Mouse (Mus musculus): ENCODE measurements around the gene Fgfr2. TPM values are rescaled to one million over a fixed set of nuclear protein-coding genes. Genes with fewer than 3 reads are reported as not detected.
A peak's percentile ranks its signal among the peaks of the same experiment; 100 is the strongest.

Gene Fgfr2
- polyA plus RNA-seq, 1 experiment from 2014 or later: 93.6 TPM

GRCm38 (mm10) chr7:130129359-130129960, 2993.7 kb downstream of the Fgfr2 start:
- Histone ChIP-seq H3K27me3 (ENCODE audit: control insufficient read depth, insufficient read depth, low read length) (no peaks in the 10 kb centered on the region), H3K4me2 (ENCODE audit: low read depth, low read length, severe bottlenecking) (no peak overlapping the region), H3K4me1 (replicated peaks; ENCODE audit: control insufficient read depth, insufficient read depth, low read length) (no peaks in the 10 kb centered on the region; the same call in 1 of the 2 replicates), H3K9me3 (ENCODE audit: control insufficient read depth, low read length) (no peaks in the 10 kb centered on the region), H3K36me3 (ENCODE audit: control insufficient read depth, insufficient read depth, low read length) (no peaks in the 10 kb centered on the region), H3K4me3 (ENCODE audit: low read depth, low read length) (no peak overlapping the region), H3K9ac (ENCODE audit: low read length) (no peak overlapping the region), H3K27ac (ENCODE audit: low read depth, low read length) (no peak overlapping the region)
- ATAC-seq (replicated peaks; ENCODE audit: low FRiP score) (no peak), DNase-seq (ENCODE audit: low spot score) (peak; percentile 56)
- WGBS: 31% methylated on average over 16 of the region's 16 CpGs

DNA sequence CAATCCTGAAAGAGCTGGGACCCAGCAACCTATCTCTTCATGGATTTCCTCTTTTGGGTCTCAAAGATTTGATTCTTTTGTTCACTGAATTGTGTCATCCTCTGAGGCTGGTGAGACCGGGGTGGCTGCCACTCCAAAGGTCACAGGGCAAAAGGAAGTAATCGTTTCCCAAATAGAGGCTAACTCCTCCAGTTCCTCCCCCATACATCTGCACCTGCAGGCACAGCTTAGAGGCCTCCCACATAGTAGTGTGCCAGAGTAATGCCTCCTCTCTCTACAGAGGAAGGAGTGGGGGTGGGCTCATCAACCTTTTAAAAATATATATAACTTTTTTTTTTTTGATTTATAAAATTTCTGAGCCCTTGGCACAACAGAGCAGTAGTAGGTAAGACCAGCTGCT, 3001.6 kb downstream of the Fgfr2 start:
- no peak overlapping the region for H3K9ac ChIP-seq (ENCODE audit: low read length)
- H3K4me1 ChIP-seq (replicated peaks; ENCODE audit: control insufficient read depth, insufficient read depth, low read length): peaks cover 4% of the 10 kb centered on the region; the same call in 1 of the 2 replicates
- WGBS: 19% methylated on average over 2 of the region's 2 CpGs
- no peak overlapping the region for H3K4me3 ChIP-seq (ENCODE audit: low read depth, low read length)
- H3K27me3 ChIP-seq (ENCODE audit: control insufficient read depth, insufficient read depth, low read length): no peaks in the 10 kb centered on the region
- H3K9me3 ChIP-seq (ENCODE audit: control insufficient read depth, low read length): no peaks in the 10 kb centered on the region
- H3K36me3 ChIP-seq (ENCODE audit: control insufficient read depth, insufficient read depth, low read length): no peaks in the 10 kb centered on the region
- ATAC-seq (replicated peaks; ENCODE audit: low FRiP score) (no peak), DNase-seq (ENCODE audit: low spot score) (no peak)
- H3K4me2 ChIP-seq (ENCODE audit: low read depth, low read length, severe bottlenecking): no peak overlapping the region
- H3K27ac ChIP-seq (ENCODE audit: low read depth, low read length): no peak overlapping the region

DNA sequence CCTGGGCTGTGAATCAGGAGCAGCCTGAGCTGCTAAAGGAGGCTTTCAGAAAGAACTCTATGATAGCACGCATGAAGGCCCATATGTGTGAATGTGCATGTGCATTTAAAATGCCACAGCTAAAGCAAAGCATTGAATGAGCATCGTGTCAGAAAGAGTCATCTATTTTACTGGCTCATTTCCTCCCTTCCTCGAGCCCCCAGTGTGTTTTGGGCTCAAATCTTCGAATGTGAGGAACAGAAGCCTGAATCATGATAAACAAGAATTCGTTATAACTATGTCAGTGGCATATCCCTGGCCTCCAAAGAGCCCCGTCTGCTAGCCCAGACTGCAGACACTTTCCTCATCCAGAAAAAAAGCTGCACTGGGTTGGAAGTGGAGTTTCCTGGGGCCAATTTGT, 3003.7 kb downstream of the Fgfr2 start:
- ATAC-seq (replicated peaks; ENCODE audit: low FRiP score) (no peak), DNase-seq (ENCODE audit: low spot score) (no peak)
- Histone ChIP-seq H3K4me3 (ENCODE audit: low read depth, low read length) (no peak overlapping the region), H3K4me1 (replicated peaks; ENCODE audit: control insufficient read depth, insufficient read depth, low read length) (peaks cover 4% of the 10 kb centered on the region; the same call in 1 of the 2 replicates), H3K27me3 (ENCODE audit: control insufficient read depth, insufficient read depth, low read length) (no peaks in the 10 kb centered on the region), H3K9ac (ENCODE audit: low read length) (no peak overlapping the region), H3K4me2 (ENCODE audit: low read depth, low read length, severe bottlenecking) (no peak overlapping the region), H3K9me3 (ENCODE audit: control insufficient read depth, low read length) (no peaks in the 10 kb centered on the region), H3K27ac (ENCODE audit: low read depth, low read length) (no peak overlapping the region), H3K36me3 (ENCODE audit: control insufficient read depth, insufficient read depth, low read length) (no peaks in the 10 kb centered on the region)
- 59% methylated on average over 6 of the region's 6 CpGs for WGBS

DNA sequence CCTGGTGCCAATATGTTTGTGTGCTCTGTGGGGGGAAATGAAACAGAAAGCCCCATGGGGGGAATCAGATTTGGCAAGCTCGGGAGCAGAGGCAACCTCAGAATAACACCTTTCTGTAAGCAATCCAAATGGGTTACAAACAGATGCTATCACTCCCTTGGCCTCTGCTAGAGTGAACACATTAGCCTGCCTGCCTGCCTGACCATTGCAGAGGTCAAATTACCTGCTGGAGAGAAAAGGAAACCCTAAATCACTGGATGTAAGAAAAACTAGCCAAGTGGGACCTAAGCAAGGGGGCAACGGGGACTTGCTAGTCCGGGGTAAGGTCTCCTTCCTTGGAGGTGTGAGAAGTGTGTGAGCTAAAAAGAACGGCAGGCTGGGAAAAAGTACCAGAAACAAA, 3004.4 kb downstream of the Fgfr2 start:
- WGBS: 52% methylated on average over 4 of the region's 4 CpGs
- ATAC-seq (replicated peaks; ENCODE audit: low FRiP score): no peak
- no peak for DNase-seq (ENCODE audit: low spot score)

GRCm38 (mm10) chr7:130117466-130118123, 3005.6 kb downstream of the Fgfr2 start:
- peaks cover 4% of the 10 kb centered on the region; the same call in 1 of the 2 replicates for H3K4me1 ChIP-seq (replicated peaks; ENCODE audit: control insufficient read depth, insufficient read depth, low read length)
- H3K9me3 ChIP-seq (ENCODE audit: control insufficient read depth, low read length): no peaks in the 10 kb centered on the region
- ATAC-seq (replicated peaks; ENCODE audit: low FRiP score) (no peak), DNase-seq (ENCODE audit: low spot score) (no peak)
- H3K4me3 ChIP-seq (ENCODE audit: low read depth, low read length): no peak overlapping the region
- 0 out of 2 replicates have a peak overlapping the region, but pooled peaks have one; percentile 3 for H3K9ac ChIP-seq (ENCODE audit: low read length)
- no peak overlapping the region for H3K27ac ChIP-seq (ENCODE audit: low read depth, low read length)
- H3K4me2 ChIP-seq (ENCODE audit: low read depth, low read length, severe bottlenecking): no peak overlapping the region
- WGBS: 21% methylated on average over 4 of the region's 4 CpGs
- no peaks in the 10 kb centered on the region for H3K36me3 ChIP-seq (ENCODE audit: control insufficient read depth, insufficient read depth, low read length)
- H3K27me3 ChIP-seq (ENCODE audit: control insufficient read depth, insufficient read depth, low read length): no peaks in the 10 kb centered on the region

More for the DNA sequence above, 3004.4 kb downstream of the Fgfr2 start:
- Histone ChIP-seq H3K9me3 (ENCODE audit: control insufficient read depth, low read length) (no peaks in the 10 kb centered on the region), H3K36me3 (ENCODE audit: control insufficient read depth, insufficient read depth, low read length) (no peaks in the 10 kb centered on the region), H3K27ac (ENCODE audit: low read depth, low read length) (no peak overlapping the region), H3K9ac (ENCODE audit: low read length) (no peak overlapping the region), H3K4me3 (ENCODE audit: low read depth, low read length) (no peak overlapping the region), H3K27me3 (ENCODE audit: control insufficient read depth, insufficient read depth, low read length) (no peaks in the 10 kb centered on the region), H3K4me1 (replicated peaks; ENCODE audit: control insufficient read depth, insufficient read depth, low read length) (peaks cover 4% of the 10 kb centered on the region; the same call in 1 of the 2 replicates), H3K4me2 (ENCODE audit: low read depth, low read length, severe bottlenecking) (no peak overlapping the region)

DNA sequence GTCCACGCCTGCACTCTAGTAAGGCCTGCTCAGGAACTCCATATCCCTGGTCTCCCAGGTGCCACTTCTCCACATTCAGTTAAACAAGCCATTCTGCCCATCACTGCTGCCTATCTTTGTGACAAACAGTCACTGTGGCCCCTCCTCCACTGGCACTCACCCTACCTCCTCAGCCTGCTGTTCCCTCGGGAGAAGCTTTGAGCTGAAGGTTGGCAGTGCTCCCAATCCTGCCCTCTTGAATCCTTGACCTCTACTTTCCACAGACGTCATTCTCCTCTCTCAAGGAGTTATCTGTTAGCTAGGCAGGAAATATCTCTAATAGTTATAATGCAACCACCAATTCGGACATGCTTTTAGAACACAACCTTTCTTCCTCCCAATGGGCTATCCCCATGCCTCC, 3008.7 kb downstream of the Fgfr2 start:
- Histone ChIP-seq H3K9me3 (ENCODE audit: control insufficient read depth, low read length) (no peaks in the 10 kb centered on the region), H3K4me1 (replicated peaks; ENCODE audit: control insufficient read depth, insufficient read depth, low read length) (peaks cover 4% of the 10 kb centered on the region; the same call in 1 of the 2 replicates), H3K9ac (ENCODE audit: low read length) (no peak overlapping the region), H3K4me3 (ENCODE audit: low read depth, low read length) (no peak overlapping the region), H3K4me2 (ENCODE audit: low read depth, low read length, severe bottlenecking) (no peak overlapping the region), H3K36me3 (ENCODE audit: control insufficient read depth, insufficient read depth, low read length) (no peaks in the 10 kb centered on the region), H3K27me3 (ENCODE audit: control insufficient read depth, insufficient read depth, low read length) (no peaks in the 10 kb centered on the region), H3K27ac (ENCODE audit: low read depth, low read length) (no peak overlapping the region)
- DNase-seq (ENCODE audit: low spot score) (no peak), ATAC-seq (replicated peaks; ENCODE audit: low FRiP score) (no peak)
- WGBS: 87% methylated on average over 4 of the region's 4 CpGs

Small RNA genes lying within 50 kb of the gene (microRNA-seq; reads per million reads assigned to microRNA genes)
- not detected for gene Mir7061 (ENCODE audit: insufficient number of aligned reads)

Other genes starting within 250 kb of the Fgfr2 start
- gene Zranb1, start 192.2 kb downstream of the Fgfr2 start, polyA plus RNA-seq (2014; fragmentation: Nextera tagmentation; extraction: Ambion mirVana): 18.0 and 18.1 TPM in 2 replicates
- 137 and 150 TPM in 2 replicates for gene Ctbp2, start 1.0 kb upstream of the Fgfr2 start, polyA plus RNA-seq (2014; fragmentation: Nextera tagmentation; extraction: Ambion mirVana)